Mouse (Mus musculus): ENCODE results near the gene D11Wsu47e.

Gene D11Wsu47e

DNA sequence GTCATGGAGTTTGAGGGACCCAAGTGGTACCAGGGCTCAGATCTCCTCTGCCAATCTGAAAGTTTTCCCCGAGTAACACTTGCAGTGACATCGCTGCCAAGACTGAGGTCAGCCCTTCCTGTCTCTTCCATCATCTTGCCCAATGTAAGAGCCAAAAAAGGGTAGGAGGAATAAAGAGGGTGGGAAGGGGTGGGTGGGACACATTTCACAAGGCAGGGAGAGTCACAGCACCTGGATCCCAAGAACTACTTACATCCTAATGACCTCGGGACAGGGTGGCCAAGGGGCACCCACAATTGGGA lies 53.3 kb downstream of the D11Wsu47e start:
- DNase-seq, result peak; percentile 38

GRCm38 (mm10) chr11:113737912-113738311 lies 53.7 kb downstream of the D11Wsu47e start:
- DNase-seq, result peak; percentile 37

DNA sequence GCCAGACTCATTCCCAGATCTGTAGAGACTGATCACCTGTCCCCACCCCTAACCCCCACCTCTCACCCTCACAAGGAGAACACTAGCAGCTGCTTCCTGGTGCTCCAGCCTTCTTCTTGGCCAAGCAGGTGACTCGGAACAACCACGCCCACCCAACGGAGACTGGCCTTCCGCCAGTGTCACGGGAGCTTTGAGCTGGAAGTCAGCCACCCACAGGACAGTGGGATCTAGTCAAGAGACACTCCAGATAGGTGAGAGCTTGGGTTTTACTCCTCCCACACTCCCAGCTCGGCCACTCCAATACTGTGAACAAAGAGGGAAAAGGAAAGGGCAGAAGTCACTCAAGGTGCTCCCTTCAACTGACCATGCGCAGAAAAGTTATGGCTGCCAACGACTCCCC lies 55.0 kb downstream of the D11Wsu47e start:
- DNase-seq, result peak; percentile 82

DNA sequence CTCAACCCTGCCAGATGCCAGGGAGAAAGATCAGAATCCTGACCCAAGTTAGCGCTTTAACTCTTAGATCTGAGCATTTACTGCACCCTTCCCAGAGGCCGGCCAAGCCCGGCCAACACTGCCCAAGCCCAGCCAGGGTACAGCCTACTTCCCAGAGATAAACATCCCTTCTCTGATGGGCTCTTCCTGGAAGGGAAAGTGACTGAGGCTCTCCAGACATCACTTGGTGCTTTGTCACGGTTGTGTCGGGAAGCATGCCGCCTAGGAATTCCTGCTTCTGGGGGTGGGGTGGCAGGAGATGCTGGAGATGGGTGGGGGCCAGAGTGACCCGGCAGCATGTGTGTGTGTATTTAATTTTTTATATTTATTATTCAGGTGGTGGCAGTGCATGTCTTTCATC lies 55.9 kb downstream of the D11Wsu47e start:
- peak; percentile 64 for DNase-seq

DNA sequence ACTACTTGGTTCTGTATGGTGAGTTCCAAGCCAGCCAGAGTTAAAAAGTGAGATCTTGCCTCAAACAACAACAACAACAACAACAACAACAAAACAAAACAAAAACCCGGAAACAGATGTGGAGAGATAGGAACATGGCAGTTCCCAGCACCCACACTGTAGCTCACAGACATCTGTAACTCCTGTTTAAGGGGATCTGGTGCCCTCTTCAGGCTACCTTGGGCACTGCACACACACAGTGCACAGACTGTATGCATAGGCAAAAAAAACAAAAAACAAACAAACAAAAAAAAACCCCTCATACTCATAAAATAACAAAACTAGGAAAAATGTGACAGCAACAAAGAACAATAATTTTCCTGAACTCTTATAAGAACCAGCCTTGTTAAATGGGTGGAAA lies 58.8 kb downstream of the D11Wsu47e start:
- no peak for DNase-seq
